Mouse (Mus musculus) myocyte (in vitro differentiated cells): Measurements from ENCODE around the gene Ttc17. TPM values are rescaled to one million over a fixed set of nuclear protein-coding genes. Genes with fewer than 3 reads are reported as not detected.

Experiments
- H3K27me3 ChIP-seq: one replicate; pipeline ENCODE4 v1.6.1; 2011; ENCODE audit not compliant: control insufficient read depth, insufficient read depth, insufficient read length
- H3K36me3 ChIP-seq: one replicate; pipeline ENCODE4 v1.6.1; 2011; ENCODE audit not compliant: control insufficient read depth, insufficient read depth
- H3K4me2 ChIP-seq: one replicate; pipeline ENCODE4 v1.6.1; 2011; ENCODE audit warnings: low read depth, control low read depth
- H3K4me3 ChIP-seq: one replicate; pipeline ENCODE4 v1.5.1; 2011; ENCODE audit warnings: mild to moderate bottlenecking, control low read depth, moderate library complexity
- H3K79me2 ChIP-seq: one replicate; pipeline ENCODE4 v1.6.1; 2011; ENCODE audit not compliant: control insufficient read depth, insufficient read depth
- H3ac ChIP-seq: one replicate; pipeline ENCODE4 v1.6.1; 2011; ENCODE audit not compliant: control insufficient read depth, insufficient read length
- CEBPB ChIP-seq: IDR thresholded peaks from 2 replicates; pipeline ENCODE4 v1.6.1; 2011; ENCODE audit warnings: mild to moderate bottlenecking, moderate library complexity; ENCODE audit not compliant: poor library complexity, insufficient read depth, severe bottlenecking
- E2F4 ChIP-seq: IDR thresholded peaks from one replicate; pipeline ENCODE4 v1.6.1; 2011; ENCODE audit warnings: mild to moderate bottlenecking, control low read depth, moderate library complexity; ENCODE audit not compliant: insufficient read depth
- MAX ChIP-seq: IDR thresholded peaks from one replicate; pipeline ENCODE4 v1.6.1; 2011; ENCODE audit warnings: low read depth, mild to moderate bottlenecking, control low read depth
- MYOD1 ChIP-seq, 3 experiments: IDR thresholded peaks; one replicate each; pipeline ENCODE4 v1.6.1; 2011; ENCODE audit warnings: control low read depth in 2 of 3, low read depth in 2 of 3, mild to moderate bottlenecking in 2 of 3, moderate library complexity in 1 of 3; ENCODE audit not compliant: insufficient read length in 2 of 3, control insufficient read depth in 1 of 3
- MYOG ChIP-seq, 3 experiments: IDR thresholded peaks; one replicate each; pipeline ENCODE4 v1.6.1; 2011; ENCODE audit warnings: control low read depth in 2 of 3, low read depth in 2 of 3, mild to moderate bottlenecking in 2 of 3; ENCODE audit not compliant: insufficient read length in 2 of 3, control insufficient read depth in 1 of 3, insufficient read depth in 1 of 3
- POLR2A ChIP-seq: IDR thresholded peaks from one replicate; pipeline ENCODE4 v1.6.1; 2011; ENCODE audit warnings: low read depth, mild to moderate bottlenecking, control low read depth, moderate library complexity; ENCODE audit not compliant: insufficient read length
- POLR2AphosphoS2 ChIP-seq: IDR thresholded peaks from one replicate; pipeline ENCODE4 v1.6.1; 2011; ENCODE audit warnings: low read depth, control low read depth; ENCODE audit not compliant: insufficient read length
- REST ChIP-seq: IDR thresholded peaks from one replicate; pipeline ENCODE4 v1.6.1; 2011; ENCODE audit warnings: mild to moderate bottlenecking, control low read depth, moderate library complexity; ENCODE audit not compliant: insufficient read depth, insufficient read length
- SRF ChIP-seq: IDR thresholded peaks from one replicate; pipeline ENCODE4 v1.6.1; 2011; ENCODE audit warnings: low read depth; ENCODE audit not compliant: control insufficient read depth, insufficient read length
- TCF12 ChIP-seq: IDR thresholded peaks from one replicate; pipeline ENCODE4 v1.6.1; 2011; ENCODE audit warnings: mild to moderate bottlenecking, control low read depth; ENCODE audit not compliant: poor library complexity, insufficient read depth, severe bottlenecking
- TCF3 ChIP-seq: IDR thresholded peaks from one replicate; pipeline ENCODE4 v1.6.1; 2011; ENCODE audit warnings: low read depth, control low read depth; ENCODE audit not compliant: insufficient read length
- USF1 ChIP-seq: IDR thresholded peaks from one replicate; pipeline ENCODE4 v1.6.1; 2011; ENCODE audit warnings: low read depth, mild to moderate bottlenecking, control low read depth, moderate library complexity
- polyA plus RNA-seq: library from polyadenylated mRNA; unstranded; fragments of >200 nt; fragmentation: generic; extraction: Trizol; gene quantifications from one replicate; pipeline ENCODE4 v1.2.1, GENCODE M21; 2012; ENCODE audit warnings: missing spikeins

Ttc17 gene
- polyA plus RNA-seq, 1 experiment: 13.5 TPM

- no peaks in the 10 kb centered on the region for H3K36me3 ChIP-seq
- no peak overlapping the region for H3K4me2 ChIP-seq
- H3ac ChIP-seq: no peak overlapping the region
- no peak for TF ChIP-seq MAX
- TF ChIP-seq MYOG (IDR thresholded peaks at IDR 0.05; ENCODE audit: control insufficient read depth in 1 of 3, insufficient read depth in 1 of 3, insufficient read length in 2 of 3, low read depth in 2 of 3): no peak
- TF ChIP-seq REST: no peak
- no peak for TF ChIP-seq POLR2AphosphoS2
- TF ChIP-seq POLR2A: no peak
- no peak for TF ChIP-seq CEBPB
- no peak for TF ChIP-seq SRF
- no peak for TF ChIP-seq MYOD1 (IDR thresholded peaks at IDR 0.05; ENCODE audit: control insufficient read depth in 1 of 3, insufficient read length in 2 of 3, low read depth in 2 of 3)
- TF ChIP-seq E2F4: no peak
- TF ChIP-seq USF1: no peak
- no peak for TF ChIP-seq TCF3
- no peak for TF ChIP-seq TCF12
- H3K4me3 ChIP-seq: no peak overlapping the region
- H3K27me3 ChIP-seq: no peaks in the 10 kb centered on the region
- H3K79me2 ChIP-seq: no peaks in the 10 kb centered on the region
Measured at GRCm38 (mm10) chr2:94267213-94267850, 139.2 kb downstream of the Ttc17 start.

- H3ac ChIP-seq: no peak overlapping the region
Measured at GRCm38 (mm10) chr2:94266381-94267160, 139.9 kb downstream of the Ttc17 start.

GRCm38 (mm10) chr2:94265221-94266191, 141.0 kb downstream of the Ttc17 start:
- Histone ChIP-seq H3K36me3 (no peaks in the 10 kb centered on the region), H3K4me2 (peak overlapping the region; percentile 82), H3ac (no peak overlapping the region), H3K4me3 (peak overlapping the region; percentile 5), H3K79me2 (no peaks in the 10 kb centered on the region), H3K27me3 (no peaks in the 10 kb centered on the region)
- TF ChIP-seq TCF12 (no peak), CEBPB (no peak), SRF (no peak), POLR2AphosphoS2 (no peak), REST (no peak), USF1 (no peak), E2F4 (no peak), MYOD1 (IDR thresholded peaks at IDR 0.05; ENCODE audit: control insufficient read depth in 1 of 3, insufficient read length in 2 of 3, low read depth in 2 of 3) (no peak), TCF3 (no peak), MYOG (IDR thresholded peaks at IDR 0.05; ENCODE audit: control insufficient read depth in 1 of 3, insufficient read depth in 1 of 3, insufficient read length in 2 of 3, low read depth in 2 of 3) (no peak), POLR2A (no peak), MAX (no peak)

More at GRCm38 (mm10) chr2:94266381-94267160, 139.9 kb downstream of the Ttc17 start:
- H3K4me3 ChIP-seq: no peak overlapping the region
- no peak overlapping the region for H3K4me2 ChIP-seq
- TF ChIP-seq TCF3 (no peak), POLR2AphosphoS2 (no peak), MYOG (IDR thresholded peaks at IDR 0.05; ENCODE audit: control insufficient read depth in 1 of 3, insufficient read depth in 1 of 3, insufficient read length in 2 of 3, low read depth in 2 of 3) (no peak), MAX (no peak), CEBPB (no peak), USF1 (no peak), TCF12 (no peak), REST (no peak)
- no peaks in the 10 kb centered on the region for H3K79me2 ChIP-seq
- H3K27me3 ChIP-seq: no peaks in the 10 kb centered on the region
- no peaks in the 10 kb centered on the region for H3K36me3 ChIP-seq

- Histone ChIP-seq H3K4me2 (peak overlapping the region; percentile 82), H3K79me2 (no peaks in the 10 kb centered on the region), H3ac (no peak overlapping the region), H3K4me3 (peak overlapping the region; percentile 5), H3K36me3 (no peaks in the 10 kb centered on the region), H3K27me3 (no peaks in the 10 kb centered on the region)
- no peak for TF ChIP-seq MAX
- no peak for TF ChIP-seq MYOG (IDR thresholded peaks at IDR 0.05; ENCODE audit: control insufficient read depth in 1 of 3, insufficient read depth in 1 of 3, insufficient read length in 2 of 3, low read depth in 2 of 3)
- TF ChIP-seq TCF3: no peak
- no peak for TF ChIP-seq MYOD1 (IDR thresholded peaks at IDR 0.05; ENCODE audit: control insufficient read depth in 1 of 3, insufficient read length in 2 of 3, low read depth in 2 of 3)
- no peak for TF ChIP-seq CEBPB
- no peak for TF ChIP-seq POLR2AphosphoS2
- no peak for TF ChIP-seq E2F4
- TF ChIP-seq POLR2A: no peak
- TF ChIP-seq USF1: no peak
- no peak for TF ChIP-seq REST
- TF ChIP-seq SRF: no peak
Measured at GRCm38 (mm10) chr2:94264631-94265098, 141.8 kb downstream of the Ttc17 start.
